Mouse (Mus musculus): ENCODE results near the gene Bsdc1.

DNA sequence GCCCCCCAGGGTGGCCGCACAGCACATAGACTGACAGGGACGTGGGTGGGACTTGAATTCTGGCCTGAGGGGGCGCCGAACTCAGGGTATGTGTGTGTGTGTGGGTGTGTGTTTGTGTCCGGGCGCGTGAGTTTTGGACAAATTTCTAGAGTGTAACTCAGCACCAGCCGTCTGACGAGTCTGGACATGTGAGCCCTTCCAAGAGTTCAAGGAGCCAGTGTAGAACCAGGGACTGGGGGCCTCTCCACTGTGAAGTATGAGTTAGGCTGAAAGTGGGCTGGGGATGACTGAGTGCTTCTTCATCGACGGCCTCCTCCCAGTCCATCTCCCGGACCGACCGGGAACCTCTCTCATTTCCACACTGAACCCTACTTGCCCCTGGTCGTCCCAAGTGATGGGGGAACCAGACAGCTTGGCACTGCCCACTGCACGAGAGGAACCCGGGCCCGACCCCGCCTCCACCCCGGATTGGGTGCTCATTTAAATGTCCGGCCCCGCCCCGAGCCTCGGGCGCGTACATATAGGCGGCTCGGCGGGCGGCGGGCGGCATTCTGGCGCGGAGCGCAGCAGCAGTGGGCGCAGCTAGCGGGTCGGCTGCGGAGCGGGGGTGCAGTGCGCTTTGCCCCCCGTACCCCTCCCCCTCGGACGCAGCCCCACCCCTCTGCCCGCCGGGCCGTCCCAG is 51.8 kb downstream of the Bsdc1 start, which contains the start of gene Marcksl1:
- no peak for TF ChIP-seq CTCF (conservative IDR thresholded peaks at IDR 0.05; ENCODE audit: low read length)
- TF ChIP-seq POU5F1 (IDR thresholded peaks at IDR 0.05; ENCODE audit: borderline replicate concordance, low read length) = no peak
- no peak for TF ChIP-seq NANOG (IDR thresholded peaks at IDR 0.05; ENCODE audit: borderline replicate concordance, low read length)
